Mouse (Mus musculus) embryonic facial prominence, embryonic 15.5 days (tissue): ENCODE results near the gene Sh3pxd2a. TPM values are rescaled to one million over a fixed set of nuclear protein-coding genes. Genes with fewer than 3 reads are reported as not detected.

Experiments
- ATAC-seq: fragments of 200-750 bp; cut with Nextera tagmentation; 2 replicates; pipeline ENCODE4 v1.8.0; 2017; ENCODE audit warnings: low read depth, moderate TSS enrichment; ENCODE audit not compliant: insufficient number of reproducible peaks, low FRiP score, low TSS enrichment
- H3K27ac ChIP-seq: fragments of 300-500 bp; sonication (generic); replicated peaks from 2 replicates; pipeline ENCODE4 v1.5.1; 2015; ENCODE audit warnings: mild to moderate bottlenecking, inconsistent platforms
- H3K27me3 ChIP-seq: fragments of 300-500 bp; sonication (generic); 2 replicates; pipeline ENCODE4 v1.6.1; 2015; ENCODE audit warnings: inconsistent platforms
- H3K36me3 ChIP-seq: fragments of 300-500 bp; sonication (generic); 2 replicates; pipeline ENCODE4 v1.6.1; 2015; ENCODE audit warnings: mild to moderate bottlenecking, inconsistent platforms
- H3K4me1 ChIP-seq: fragments of 300-500 bp; sonication (generic); 2 replicates; pipeline ENCODE4 v1.6.1; 2015; ENCODE audit warnings: inconsistent platforms
- H3K4me2 ChIP-seq: fragments of 300-500 bp; sonication (generic); replicated peaks from 2 replicates; pipeline ENCODE4 v1.6.1; 2015; ENCODE audit warnings: mild to moderate bottlenecking, inconsistent platforms
- H3K4me3 ChIP-seq: fragments of 300-500 bp; sonication (generic); replicated peaks from 2 replicates; pipeline ENCODE4 v1.5.1; 2015; ENCODE audit warnings: mild to moderate bottlenecking, inconsistent platforms
- H3K9ac ChIP-seq: fragments of 300-500 bp; sonication (generic); 2 replicates; pipeline ENCODE4 v1.6.1; 2015; ENCODE audit warnings: inconsistent platforms
- H3K9me3 ChIP-seq: fragments of 300-500 bp; sonication (generic); replicated peaks from 2 replicates; pipeline ENCODE4 v1.6.1; 2016; ENCODE audit warnings: inconsistent platforms
- WGBS: fragments of 180-500 bp; shearing (Covaris S2); methylation state at CpG from one replicate; pipeline ENCODE4 v1.1.7; 2015; 5-methylcytosine and 5-hydroxymethylcytosine counted together
- polyA plus RNA-seq: library from polyadenylated mRNA; unstranded; fragments of >200 nt; fragmentation: Nextera tagmentation; extraction: Ambion mirVana; gene quantifications from 2 replicates; pipeline ENCODE4 v1.2.1, GENCODE M21; 2015

The Sh3pxd2a gene
- polyA plus RNA-seq, 1 experiment from 2014 or later = 15.8 TPM

- no peak for ATAC-seq
- WGBS = 21% methylated on average over 1 of the region's 1 CpGs
- H3K27me3 ChIP-seq = no peaks in the 10 kb centered on the region
- no peak overlapping the region for H3K9ac ChIP-seq
- peaks cover 5% of the 10 kb centered on the region; the same call in 1 of the 2 replicates for H3K36me3 ChIP-seq
- H3K9me3 ChIP-seq = no peaks in the 10 kb centered on the region
- H3K4me1 ChIP-seq = peaks cover 100% of the 10 kb centered on the region
- H3K4me2 ChIP-seq = no peak overlapping the region
- peak overlapping the region; percentile 96; the same call in 1 of the 2 replicates for H3K27ac ChIP-seq
- H3K4me3 ChIP-seq = no peak overlapping the region
These were observed 148.3 kb downstream of the Sh3pxd2a start for GRCm38 (mm10) chr19:47315917-47316265.

DNA sequence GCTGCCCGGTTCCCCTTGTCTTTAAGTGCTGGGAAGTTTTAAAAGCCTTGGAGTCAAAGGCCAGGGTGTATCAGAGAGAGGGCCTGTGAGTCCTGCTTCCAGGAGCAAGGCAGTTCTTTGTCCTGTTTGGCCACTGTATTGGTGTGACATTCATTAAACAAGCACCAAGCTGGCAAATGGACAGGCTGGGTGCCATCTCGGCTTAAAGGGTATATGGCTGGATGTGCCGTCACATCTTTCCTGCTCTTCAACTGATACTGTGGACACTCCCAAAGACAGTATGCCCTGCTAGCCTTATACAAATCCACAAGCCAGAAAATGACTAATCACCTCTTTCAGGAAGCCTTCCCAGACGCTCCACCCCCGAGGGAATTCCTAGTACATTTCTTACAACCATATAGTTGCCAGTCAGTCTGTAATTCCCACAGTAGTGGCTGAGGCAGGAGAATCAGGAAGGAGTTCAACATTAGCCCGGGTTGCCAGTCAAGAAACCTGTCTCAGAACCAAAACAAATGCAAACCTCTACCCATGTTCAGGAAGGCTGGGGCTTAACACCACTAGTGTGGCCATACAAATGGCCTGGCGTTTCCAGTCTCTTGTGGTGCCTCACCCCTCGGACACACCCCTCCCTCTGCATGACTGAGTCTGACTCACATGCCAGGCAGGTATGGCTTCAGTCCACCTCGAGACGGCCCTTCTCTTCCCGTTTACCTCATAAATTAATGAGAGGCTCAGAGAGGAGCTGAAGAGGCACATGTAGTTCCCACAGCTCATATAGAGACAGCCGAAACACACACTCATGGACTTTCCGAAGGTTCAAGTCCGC, 148.9 kb downstream of the Sh3pxd2a start:
- H3K9me3 ChIP-seq = no peaks in the 10 kb centered on the region
- WGBS = 47% methylated on average over 14 of the region's 14 CpGs
- peak overlapping the region; percentile 68 for H3K4me3 ChIP-seq
- H3K27ac ChIP-seq = peak overlapping the region; percentile 96
- peaks cover 9% of the 10 kb centered on the region; the same call in 1 of the 2 replicates for H3K36me3 ChIP-seq
- H3K27me3 ChIP-seq = no peaks in the 10 kb centered on the region
- H3K9ac ChIP-seq = no peak overlapping the region
- no peak for ATAC-seq
- peak overlapping the region; percentile 75 for H3K4me2 ChIP-seq
- peaks cover 98% of the 10 kb centered on the region for H3K4me1 ChIP-seq

- H3K4me1 ChIP-seq = peaks cover 96% of the 10 kb centered on the region
- no peaks in the 10 kb centered on the region for H3K9me3 ChIP-seq
- peaks cover 17% of the 10 kb centered on the region; the same call in 1 of the 2 replicates for H3K36me3 ChIP-seq
- H3K27ac ChIP-seq = peak overlapping the region; percentile 96
- peak; percentile 88 for ATAC-seq
- WGBS = 3% methylated on average over 47 of the region's 49 CpGs
- peak overlapping the region; percentile 83 for H3K9ac ChIP-seq
- H3K4me2 ChIP-seq = peak overlapping the region; percentile 75
- no peaks in the 10 kb centered on the region for H3K27me3 ChIP-seq
- peak overlapping the region; percentile 68 for H3K4me3 ChIP-seq
These were observed 149.9 kb downstream of the Sh3pxd2a start for GRCm38 (mm10) chr19:47314076-47314941.

DNA sequence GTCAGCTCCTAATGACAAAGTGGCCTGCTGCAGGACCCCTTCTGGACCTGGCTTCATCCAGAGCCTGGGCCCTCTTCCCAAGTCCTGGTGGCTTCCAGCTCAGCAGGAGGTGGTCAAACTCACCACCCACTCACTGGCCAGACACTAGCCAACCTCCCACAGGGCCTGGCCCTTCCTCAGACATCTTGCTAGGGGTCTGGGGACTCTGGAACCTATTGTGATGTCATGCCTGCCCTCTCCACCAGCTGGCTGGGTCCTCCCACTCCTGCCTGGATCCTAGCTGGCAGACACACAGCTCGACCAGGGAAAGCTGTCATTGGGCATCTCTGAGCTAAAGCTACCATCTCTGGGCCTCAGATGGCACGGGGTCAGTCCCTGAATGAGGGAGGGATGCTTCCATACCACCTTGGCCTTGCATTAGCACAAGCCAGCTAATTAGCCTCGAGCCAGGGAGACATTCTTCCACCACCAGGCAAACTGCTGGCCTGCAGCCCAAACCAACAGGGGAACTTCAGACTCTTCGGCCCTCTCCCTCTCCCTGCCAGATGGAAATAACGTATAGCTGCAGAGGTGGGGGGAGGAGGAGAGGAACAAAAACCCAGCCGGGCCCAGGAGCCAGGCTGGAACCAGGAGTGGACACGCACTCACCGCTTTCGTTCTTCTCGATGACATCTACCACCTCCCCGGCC, 150.7 kb downstream of the Sh3pxd2a start:
- H3K27ac ChIP-seq = peak overlapping the region; percentile 96
- peak overlapping the region; percentile 68 for H3K4me3 ChIP-seq
- H3K4me2 ChIP-seq = peak overlapping the region; percentile 75
- peak overlapping the region; percentile 83 for H3K9ac ChIP-seq
- peaks cover 23% of the 10 kb centered on the region; the same call in 1 of the 2 replicates for H3K36me3 ChIP-seq
- no peaks in the 10 kb centered on the region for H3K9me3 ChIP-seq
- 0 out of 2 replicates have a peak, but pooled peaks have one; percentile 9 for ATAC-seq
- H3K4me1 ChIP-seq = peaks cover 90% of the 10 kb centered on the region
- no peaks in the 10 kb centered on the region for H3K27me3 ChIP-seq
- 4% methylated on average over 11 of the region's 11 CpGs for WGBS

- Histone ChIP-seq H3K4me3 (no peak overlapping the region), H3K27ac (peak overlapping the region; percentile 96; the same call in 1 of the 2 replicates), H3K4me1 (peaks cover 66% of the 10 kb centered on the region), H3K9ac (no peak overlapping the region), H3K36me3 (peaks cover 30% of the 10 kb centered on the region), H3K9me3 (no peaks in the 10 kb centered on the region), H3K27me3 (no peaks in the 10 kb centered on the region), H3K4me2 (peak overlapping the region; percentile 75; the same call in 1 of the 2 replicates)
- ATAC-seq = no peak
- 54% methylated on average over 4 of the region's 4 CpGs for WGBS
These were observed 153.0 kb downstream of the Sh3pxd2a start for GRCm38 (mm10) chr19:47311162-47311561.

- WGBS = 78% methylated on average over 12 of the region's 12 CpGs
- peaks cover 42% of the 10 kb centered on the region for H3K36me3 ChIP-seq
- H3K27ac ChIP-seq = no peak overlapping the region
- H3K9me3 ChIP-seq = no peaks in the 10 kb centered on the region
- no peaks in the 10 kb centered on the region for H3K27me3 ChIP-seq
- no peak overlapping the region for H3K4me3 ChIP-seq
- H3K4me2 ChIP-seq = no peak overlapping the region
- no peak overlapping the region for H3K9ac ChIP-seq
- no peak for ATAC-seq
- H3K4me1 ChIP-seq = peaks cover 66% of the 10 kb centered on the region
These were observed 154.4 kb downstream of the Sh3pxd2a start for GRCm38 (mm10) chr19:47309824-47310223.

GRCm38 (mm10) chr19:47306917-47307315, 157.3 kb downstream of the Sh3pxd2a start:
- Histone ChIP-seq H3K4me3 (no peak overlapping the region), H3K9ac (no peak overlapping the region), H3K27me3 (no peaks in the 10 kb centered on the region), H3K4me1 (peaks cover 65% of the 10 kb centered on the region), H3K9me3 (no peaks in the 10 kb centered on the region), H3K4me2 (no peak overlapping the region), H3K27ac (no peak overlapping the region), H3K36me3 (peaks cover 58% of the 10 kb centered on the region)
- WGBS = 82% methylated on average over 8 of the region's 8 CpGs
- ATAC-seq = no peak

DNA sequence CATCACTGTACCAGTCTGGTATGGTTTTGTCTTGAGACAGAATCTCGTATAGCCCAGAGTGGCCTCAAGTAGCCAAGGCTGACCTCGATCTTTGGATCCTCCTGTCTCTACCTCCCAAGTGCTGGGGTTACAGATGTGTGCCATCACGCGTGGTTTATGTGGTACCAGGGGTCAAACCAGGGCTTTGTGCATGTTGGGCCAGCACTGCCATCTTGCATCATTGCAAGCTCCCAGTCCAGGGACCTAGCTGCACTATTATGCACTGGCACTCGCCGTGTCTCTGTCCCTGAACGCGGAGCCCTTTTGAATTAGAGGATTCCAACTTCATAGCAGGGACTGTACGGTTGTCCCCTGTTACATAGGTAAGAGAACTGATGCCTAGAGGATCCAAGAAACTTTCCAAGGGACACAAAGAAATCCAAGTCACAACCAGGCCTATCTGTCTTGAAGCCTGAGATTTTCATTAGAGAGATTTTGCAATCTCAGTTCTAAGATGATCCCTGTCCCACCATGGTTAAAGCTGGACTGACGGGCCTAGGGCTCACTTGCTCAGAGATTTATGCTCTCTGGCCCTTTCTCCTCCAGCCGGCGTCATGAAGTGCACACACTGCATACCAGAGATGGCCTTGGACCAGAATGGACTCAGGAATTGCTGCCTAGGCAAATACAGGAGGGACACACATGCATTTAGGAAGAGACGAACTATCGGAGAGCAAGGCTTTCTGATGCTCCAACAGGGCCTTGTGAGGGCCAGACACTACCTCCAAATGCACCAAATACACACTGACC, 157.9 kb downstream of the Sh3pxd2a start:
- no peak overlapping the region for H3K4me3 ChIP-seq
- WGBS = 85% methylated on average over 14 of the region's 14 CpGs

DNA sequence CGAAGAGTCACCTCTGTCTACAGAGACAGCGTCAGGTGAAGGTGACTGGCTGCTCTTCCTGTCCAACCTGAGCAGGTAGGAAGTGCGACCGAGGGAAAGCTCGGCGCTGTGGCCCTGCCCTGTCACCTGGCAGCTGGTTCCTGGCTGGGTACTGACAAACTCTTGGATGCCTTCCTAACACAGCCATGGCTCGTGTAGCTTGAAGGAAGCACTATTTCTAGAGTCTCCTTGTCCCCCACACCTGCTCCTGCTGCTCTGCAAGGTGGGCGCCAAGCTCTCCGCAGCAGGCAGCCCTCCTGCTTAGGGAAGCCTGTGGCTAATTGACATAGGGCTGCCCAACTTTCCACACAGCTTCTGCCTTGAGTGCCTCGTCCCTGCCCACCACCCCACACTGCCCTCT, 158.8 kb downstream of the Sh3pxd2a start:
- Histone ChIP-seq H3K36me3 (peaks cover 49% of the 10 kb centered on the region), H3K9me3 (no peaks in the 10 kb centered on the region), H3K27ac (no peak overlapping the region), H3K4me1 (peaks cover 65% of the 10 kb centered on the region), H3K27me3 (no peaks in the 10 kb centered on the region), H3K4me3 (no peak overlapping the region), H3K4me2 (no peak overlapping the region), H3K9ac (no peak overlapping the region)
- 78% methylated on average over 10 of the region's 10 CpGs for WGBS
- ATAC-seq = no peak

More for the DNA sequence above, 157.9 kb downstream of the Sh3pxd2a start:
- Histone ChIP-seq H3K36me3 (peaks cover 57% of the 10 kb centered on the region), H3K4me2 (no peak overlapping the region), H3K27ac (no peak overlapping the region), H3K9me3 (no peaks in the 10 kb centered on the region), H3K4me1 (peaks cover 65% of the 10 kb centered on the region), H3K27me3 (no peaks in the 10 kb centered on the region), H3K9ac (no peak overlapping the region)
- ATAC-seq = no peak

DNA sequence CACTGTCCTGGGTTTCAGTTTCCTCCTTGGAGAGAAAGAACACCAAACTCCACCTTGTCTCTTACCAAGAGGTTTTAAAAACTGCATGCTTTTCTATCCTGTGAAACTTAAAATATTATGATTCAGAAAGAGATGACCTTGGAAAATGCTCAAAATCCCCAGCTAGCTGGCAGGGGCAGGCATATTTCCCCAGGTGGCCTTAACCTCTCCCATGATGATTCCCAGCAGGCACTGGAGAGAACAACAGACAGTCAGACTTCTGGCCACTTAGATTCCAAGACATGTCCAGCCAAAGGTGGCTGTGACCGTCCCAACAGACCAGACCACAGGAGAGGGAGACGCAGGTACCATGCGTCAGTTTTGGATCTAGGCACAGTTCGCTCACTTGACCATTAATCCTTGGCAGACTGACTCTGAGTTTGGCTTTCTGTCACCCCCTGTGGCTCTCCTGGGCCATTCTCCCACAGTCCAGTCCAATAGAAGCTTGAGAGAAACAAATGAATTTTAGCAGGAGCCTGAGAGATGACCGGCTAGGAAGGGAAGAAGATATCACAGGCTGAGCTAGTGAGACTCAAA, 159.9 kb downstream of the Sh3pxd2a start:
- Histone ChIP-seq H3K9me3 (no peaks in the 10 kb centered on the region), H3K9ac (no peak overlapping the region), H3K36me3 (peaks cover 51% of the 10 kb centered on the region), H3K27ac (0 out of 2 replicates have a peak overlapping the region, but pooled peaks have one; percentile 13), H3K4me2 (no peak overlapping the region), H3K4me1 (peaks cover 64% of the 10 kb centered on the region), H3K27me3 (no peaks in the 10 kb centered on the region), H3K4me3 (no peak overlapping the region)
- 88% methylated on average over 5 of the region's 5 CpGs for WGBS
- ATAC-seq = no peak
